Mouse (Mus musculus): Measurements from ENCODE around the gene Cldn7.

DNA sequence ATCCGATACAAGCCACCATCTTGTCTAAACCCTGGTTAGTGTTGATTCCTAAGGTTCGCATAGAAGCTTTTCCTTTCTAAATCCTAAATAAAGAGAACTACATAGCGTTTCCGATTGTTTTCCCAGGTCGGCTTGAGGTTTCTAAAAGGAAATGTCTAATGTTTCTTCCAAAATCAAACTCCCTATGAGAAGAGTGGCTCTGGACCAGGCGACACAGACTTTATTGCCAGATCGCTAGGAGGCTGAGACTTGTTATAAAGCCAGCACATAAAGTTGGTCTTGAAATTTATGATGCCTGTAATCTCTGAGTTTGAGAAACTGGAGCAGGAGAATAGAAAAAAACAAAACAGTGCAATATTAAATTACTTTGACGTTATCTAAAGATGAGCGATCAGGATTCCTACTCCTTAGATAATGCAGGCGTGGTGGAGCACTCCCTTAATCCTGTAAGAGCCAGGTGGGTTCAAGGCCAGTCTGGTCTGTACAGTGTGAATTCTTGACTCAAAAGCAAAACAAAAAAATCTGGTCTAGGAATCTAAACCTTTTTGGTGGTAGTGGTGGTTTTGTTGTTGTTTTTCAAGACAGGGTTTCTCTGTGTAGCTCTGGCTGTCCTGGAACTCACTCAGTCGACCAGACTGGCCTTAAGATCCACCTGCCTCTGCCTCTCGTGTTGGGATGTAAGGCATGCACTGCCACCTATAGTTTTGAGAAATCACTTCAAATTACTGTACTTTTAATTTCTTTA lies 42.4 kb upstream of the Cldn7 start:
- TF ChIP-seq ZC3H11A (IDR thresholded peaks at IDR 0.05; ENCODE audit: borderline replicate concordance, low read depth, low read length) (no peak), MAFK (IDR thresholded peaks at IDR 0.05; ENCODE audit: insufficient read depth, low read depth, low read length) (no peak), ZNF384 (IDR thresholded peaks at IDR 0.05; ENCODE audit: low read depth, low read length) (no peak)
